Mouse (Mus musculus): ENCODE measurements around the gene Pdcd11.
A peak's percentile ranks its signal among the peaks of the same experiment; 100 is the strongest.
"Not testable (repeated sequence)": the region's sequence is repeated elsewhere in the genome, so short reads cannot be mapped to it uniquely, and the experiment has no call there.

Pdcd11 gene

GRCm38 (mm10) chr19:47128164-47128563 lies 37.6 kb downstream of the Pdcd11 start:
- no peak for DNase-seq (ENCODE audit: low spot score in 2 of 2)

- no peak for DNase-seq (ENCODE audit: low spot score in 2 of 2)
These were observed 38.3 kb downstream of the Pdcd11 start for GRCm38 (mm10) chr19:47128835-47129234.

GRCm38 (mm10) chr19:47130551-47131125 lies 40.1 kb downstream of the Pdcd11 start:
- DNase-seq (ENCODE audit: low spot score in 2 of 2), result no peak

- no peak for DNase-seq (ENCODE audit: low spot score in 2 of 2)
These were observed 42.6 kb downstream of the Pdcd11 start for GRCm38 (mm10) chr19:47133161-47133560.

GRCm38 (mm10) chr19:47135568-47135967 lies 45.0 kb downstream of the Pdcd11 start:
- no peak for DNase-seq (ENCODE audit: low spot score in 2 of 2)

GRCm38 (mm10) chr19:47136170-47136569 lies 45.6 kb downstream of the Pdcd11 start:
- no peak for DNase-seq (ENCODE audit: low spot score in 2 of 2)

GRCm38 (mm10) chr19:47137051-47137581 lies 46.5 kb downstream of the Pdcd11 start:
- DNase-seq (ENCODE audit: low spot score in 2 of 2), result peak in 1 of 2 experiments; percentile 60

GRCm38 (mm10) chr19:47137771-47138421 lies 47.3 kb downstream of the Pdcd11 start, which contains the start of gene Calhm2:
Calhm2 (minus strand) TSS chr19:47138294.
- DNase-seq (ENCODE audit: low spot score in 2 of 2), result peak; percentile 53 to 62

- DNase-seq (ENCODE audit: low spot score in 2 of 2), result not testable (repeated sequence)
These were observed 49.0 kb downstream of the Pdcd11 start for GRCm38 (mm10) chr19:47139611-47140010.

GRCm38 (mm10) chr19:47142438-47142837 lies 51.9 kb downstream of the Pdcd11 start:
- DNase-seq (ENCODE audit: low spot score in 2 of 2), result no peak

GRCm38 (mm10) chr19:47144154-47144553 lies 53.6 kb downstream of the Pdcd11 start, which contains the start of gene Calhm1:
Calhm1 (minus strand) TSS chr19:47144254.
- DNase-seq (ENCODE audit: low spot score in 2 of 2), result no peak

GRCm38 (mm10) chr19:47148267-47148847 lies 57.8 kb downstream of the Pdcd11 start:
- no peak for DNase-seq (ENCODE audit: low spot score in 2 of 2)

GRCm38 (mm10) chr19:47149854-47150253 lies 59.3 kb downstream of the Pdcd11 start:
- DNase-seq (ENCODE audit: low spot score in 2 of 2), result no peak

GRCm38 (mm10) chr19:47151332-47152061 lies 60.9 kb downstream of the Pdcd11 start:
- DNase-seq (ENCODE audit: low spot score in 2 of 2), result no peak

GRCm38 (mm10) chr19:47152062-47152369 lies 61.4 kb downstream of the Pdcd11 start:
- DNase-seq (ENCODE audit: low spot score in 2 of 2), result no peak

GRCm38 (mm10) chr19:47153767-47154166 lies 63.2 kb downstream of the Pdcd11 start:
- no peak for DNase-seq (ENCODE audit: low spot score in 2 of 2)

GRCm38 (mm10) chr19:47157664-47158063 lies 67.1 kb downstream of the Pdcd11 start, which contains the start of gene Calhm3:
Calhm3 (minus strand) TSS chr19:47157764.
- no peak for DNase-seq (ENCODE audit: low spot score in 2 of 2)

GRCm38 (mm10) chr19:47161669-47162068 lies 71.1 kb downstream of the Pdcd11 start:
- no peak for DNase-seq (ENCODE audit: low spot score in 2 of 2)

GRCm38 (mm10) chr19:47163176-47163744 lies 72.7 kb downstream of the Pdcd11 start:
- no peak for DNase-seq (ENCODE audit: low spot score in 2 of 2)

GRCm38 (mm10) chr19:47166758-47167157 lies 76.2 kb downstream of the Pdcd11 start:
- no peak for DNase-seq (ENCODE audit: low spot score in 2 of 2)

GRCm38 (mm10) chr19:47167617-47168214 lies 77.1 kb downstream of the Pdcd11 start:
- DNase-seq (ENCODE audit: low spot score in 2 of 2), result no peak
